In genomic region chr16:55837653-55838052, GRCm38 (mm10) we compare ENCODE assay signal across 7 mouse cellular contexts. TPM values are rescaled to one million over a fixed set of nuclear protein-coding genes. Genes with fewer than 3 reads are reported as not detected.
DNase-seq lines count a peak whose midpoint lies in the region; ATAC-seq and TF ChIP-seq lines count a peak whose summit lies in the region.
"Not testable (repeated sequence)": the region's sequence is repeated elsewhere in the genome, so short reads cannot be mapped to it uniquely, and the experiment has no call there.

No protein-coding gene starts in this region.

- H3K27ac ChIP-seq in embryonic facial prominence, embryonic 13.5 days; forebrain, postnatal 0 days (ENCODE audit: low read depth, low read length); intestine, postnatal 0 days (ENCODE audit: low read depth, low read length); limb, embryonic 15.5 days; neural tube, embryonic 14.5 days (ENCODE audit: low read depth, low read length): not testable (repeated sequence)
- peak overlapping the region; percentile 98 for H3K27ac ChIP-seq in hindbrain, embryonic 10.5 days

- H3K4me1 ChIP-seq in embryonic facial prominence, embryonic 13.5 days; forebrain, postnatal 0 days (ENCODE audit: insufficient read depth); intestine, postnatal 0 days (replicated peaks; ENCODE audit: control insufficient read depth, insufficient read depth, low read length); limb, embryonic 15.5 days; neural tube, embryonic 14.5 days (ENCODE audit: control insufficient read depth, insufficient read depth, low read length): not testable (repeated sequence)
- H3K4me1 ChIP-seq in hindbrain, embryonic 10.5 days (replicated peaks) = peaks cover 14% of the 10 kb centered on the region
- H3K4me1 ChIP-seq in megakaryocyte, embryonic 14.5 days = peaks cover 36% of the 10 kb centered on the region

- not testable (repeated sequence) for H3K9me3 ChIP-seq in embryonic facial prominence, embryonic 13.5 days; forebrain, postnatal 0 days (ENCODE audit: low read length); hindbrain, embryonic 10.5 days; intestine, postnatal 0 days (ENCODE audit: control insufficient read depth); limb, embryonic 15.5 days; megakaryocyte, embryonic 14.5 days; neural tube, embryonic 14.5 days (ENCODE audit: control insufficient read depth, low read length)

- not testable (repeated sequence) for H3K36me3 ChIP-seq in embryonic facial prominence, embryonic 13.5 days; forebrain, postnatal 0 days (ENCODE audit: insufficient read depth); intestine, postnatal 0 days (ENCODE audit: control insufficient read depth, insufficient read depth); limb, embryonic 15.5 days; neural tube, embryonic 14.5 days (ENCODE audit: control insufficient read depth, insufficient read depth, low read length)
- peaks cover 22% of the 10 kb centered on the region for H3K36me3 ChIP-seq in hindbrain, embryonic 10.5 days
- H3K36me3 ChIP-seq in megakaryocyte, embryonic 14.5 days (replicated peaks; ENCODE audit: low read length) = peaks cover 17% of the 10 kb centered on the region

- ATAC-seq in embryonic facial prominence, embryonic 13.5 days (ENCODE audit: insufficient number of reproducible peaks, insufficient read depth, low FRiP score, low TSS enrichment, low read depth); forebrain, postnatal 0 days; intestine, postnatal 0 days; limb, embryonic 15.5 days (ENCODE audit: insufficient number of reproducible peaks, low FRiP score, low TSS enrichment, low read depth); neural tube, embryonic 14.5 days (ENCODE audit: low read depth): not testable (repeated sequence)

- peak overlapping the region; percentile 66 for H3K4me3 ChIP-seq in embryonic facial prominence, embryonic 13.5 days
- not testable (repeated sequence) for H3K4me3 ChIP-seq in forebrain, postnatal 0 days (ENCODE audit: low read depth, low read length); intestine, postnatal 0 days (ENCODE audit: low read depth, low read length); neural tube, embryonic 14.5 days (ENCODE audit: low read depth, low read length)
- H3K4me3 ChIP-seq in hindbrain, embryonic 10.5 days = peak overlapping the region; percentile 72
- peak overlapping the region; percentile 60 for H3K4me3 ChIP-seq in limb, embryonic 15.5 days
- H3K4me3 ChIP-seq in megakaryocyte, embryonic 14.5 days (replicated peaks) = peak overlapping the region; percentile 95

- not testable (repeated sequence) for H3K9ac ChIP-seq in embryonic facial prominence, embryonic 13.5 days; forebrain, postnatal 0 days; intestine, postnatal 0 days (ENCODE audit: low read depth, low read length); limb, embryonic 15.5 days; neural tube, embryonic 14.5 days (replicated peaks; ENCODE audit: low read depth, low read length)

- not testable (repeated sequence) for DNase-seq in forebrain, postnatal 0 days; hindbrain, embryonic 10.5 days (ENCODE audit: low spot score)

- TF ChIP-seq CTCF in forebrain, postnatal 0 days (IDR thresholded peaks at IDR 0.05; ENCODE audit: low read depth); intestine, postnatal 0 days (IDR thresholded peaks at IDR 0.05; ENCODE audit: low read depth): not testable (repeated sequence)

- peak overlapping the region; percentile 71 for H3K4me2 ChIP-seq in embryonic facial prominence, embryonic 13.5 days
- peak overlapping the region; percentile 61; the same call in 1 of the 2 replicates for H3K4me2 ChIP-seq in forebrain, postnatal 0 days (ENCODE audit: low read depth)
- peak overlapping the region; percentile 78; the same call in 1 of the 2 replicates for H3K4me2 ChIP-seq in intestine, postnatal 0 days (replicated peaks; ENCODE audit: low read depth)
- peak overlapping the region; percentile 66; the same call in 1 of the 2 replicates for H3K4me2 ChIP-seq in limb, embryonic 15.5 days
- H3K4me2 ChIP-seq in neural tube, embryonic 14.5 days (ENCODE audit: low read depth, low read length) = peak overlapping the region; percentile 75; the same call in 1 of the 2 replicates

- not testable (repeated sequence) for H3K27me3 ChIP-seq in embryonic facial prominence, embryonic 13.5 days; forebrain, postnatal 0 days (ENCODE audit: insufficient read depth, low read length); hindbrain, embryonic 10.5 days (ENCODE audit: insufficient read depth, poor library complexity, severe bottlenecking); intestine, postnatal 0 days (replicated peaks; ENCODE audit: control insufficient read depth, insufficient read depth, low read length); limb, embryonic 15.5 days; megakaryocyte, embryonic 14.5 days (replicated peaks); neural tube, embryonic 14.5 days (ENCODE audit: control insufficient read depth, insufficient read depth, low read length)

- 95% methylated on average over 8 of the region's 8 CpGs for WGBS in embryonic facial prominence, embryonic 13.5 days
- WGBS in forebrain, postnatal 0 days = 90% methylated on average over 8 of the region's 8 CpGs
- WGBS in hindbrain, embryonic 10.5 days = 95% methylated on average over 8 of the region's 8 CpGs
- 89% methylated on average over 8 of the region's 8 CpGs for WGBS in intestine, postnatal 0 days
- 88% methylated on average over 8 of the region's 8 CpGs for WGBS in limb, embryonic 15.5 days
- 91% methylated on average over 8 of the region's 8 CpGs for WGBS in neural tube, embryonic 14.5 days

RNA-seq across cellular contexts. Expression of gene Nfkbiz, which starts 1.0 kb away (rescaled TPM):
- 5.3 and 5.5 TPM in 2 replicates for polyA plus RNA-seq in embryonic facial prominence, embryonic 13.5 days (2015; fragmentation: Nextera tagmentation; extraction: Ambion mirVana)
- total RNA-seq in forebrain, postnatal 0 days (2014; rRNA removed) = 1.9 and 2.4 TPM in 2 replicates
- polyA plus RNA-seq in forebrain, postnatal 0 days (2015; fragmentation: Nextera tagmentation; extraction: Ambion mirVana) = 1.1 and 1.5 TPM in 2 replicates
- 1.1 and 1.4 TPM in 2 replicates for polyA plus RNA-seq in hindbrain, embryonic 10.5 days (2016; fragmentation: Nextera tagmentation; extraction: Ambion mirVana)
- 7.8 and 8.8 TPM in 2 replicates for polyA plus RNA-seq in intestine, postnatal 0 days (2015; fragmentation: Nextera tagmentation; extraction: Ambion mirVana)
- polyA plus RNA-seq in limb, embryonic 15.5 days (2015; fragmentation: Nextera tagmentation; extraction: Ambion mirVana) = 4.6 TPM in 2 replicates
- 3.0 and 3.4 TPM in 2 replicates for polyA plus RNA-seq in megakaryocyte, embryonic 14.5 days (2012; ENCODE audit: insufficient read depth, low replicate concordance)
- polyA plus RNA-seq in neural tube, embryonic 14.5 days (2014; fragmentation: Nextera tagmentation; extraction: Ambion mirVana) = 1.8 and 2.2 TPM in 2 replicates

RNA-seq across cellular contexts. Expression of gene Nxpe3, which starts 57.4 kb away (rescaled TPM):
- 0.83 TPM in 2 replicates for polyA plus RNA-seq in embryonic facial prominence, embryonic 13.5 days (2015; fragmentation: Nextera tagmentation; extraction: Ambion mirVana)
- 1.8 and 2.2 TPM in 2 replicates for total RNA-seq in forebrain, postnatal 0 days (2014; rRNA removed)
- polyA plus RNA-seq in forebrain, postnatal 0 days (2015; fragmentation: Nextera tagmentation; extraction: Ambion mirVana) = 0.50 and 1.2 TPM in 2 replicates
- 0.77 TPM in 2 replicates for polyA plus RNA-seq in hindbrain, embryonic 10.5 days (2016; fragmentation: Nextera tagmentation; extraction: Ambion mirVana)
- polyA plus RNA-seq in intestine, postnatal 0 days (2015; fragmentation: Nextera tagmentation; extraction: Ambion mirVana) = 0.72 and 1.0 TPM in 2 replicates
- polyA plus RNA-seq in limb, embryonic 15.5 days (2015; fragmentation: Nextera tagmentation; extraction: Ambion mirVana) = 0.45 and 0.59 TPM in 2 replicates
- polyA plus RNA-seq in megakaryocyte, embryonic 14.5 days (2012; ENCODE audit: insufficient read depth, low replicate concordance) = 0.32 TPM in 1 of 2 replicates, not detected in the other
- polyA plus RNA-seq in neural tube, embryonic 14.5 days (2014; fragmentation: Nextera tagmentation; extraction: Ambion mirVana) = 1.3 TPM in 2 replicates
